Mouse (Mus musculus): Measurements from ENCODE around the gene Mrps11.

Gene Mrps11

DNA sequence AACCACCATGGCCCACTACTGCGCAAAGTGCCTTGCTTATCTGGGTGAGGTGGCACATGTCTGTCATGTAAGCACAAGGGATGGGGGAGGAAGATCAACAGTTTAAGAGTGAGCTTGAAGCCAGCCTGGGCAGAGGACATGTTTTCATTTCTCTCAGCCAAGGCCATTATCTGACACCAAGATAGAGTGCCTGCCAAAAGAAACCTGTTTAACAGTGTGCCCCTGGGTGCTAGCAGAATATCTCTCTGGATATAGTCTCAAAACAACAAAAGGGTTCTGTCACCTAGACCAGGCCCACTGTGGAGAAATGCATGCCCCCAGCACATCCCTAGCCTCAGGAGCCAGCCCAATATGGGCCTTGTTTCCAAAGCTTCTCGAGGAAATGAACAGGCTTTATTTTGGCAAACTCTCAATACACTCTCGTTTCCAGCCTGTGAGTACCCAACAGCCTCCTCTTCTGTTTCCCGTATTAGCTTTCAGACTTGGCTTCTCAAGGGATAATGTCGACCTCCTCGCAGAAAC is 11.7 kb downstream of the Mrps11 start:
- no peak for DNase-seq

DNA sequence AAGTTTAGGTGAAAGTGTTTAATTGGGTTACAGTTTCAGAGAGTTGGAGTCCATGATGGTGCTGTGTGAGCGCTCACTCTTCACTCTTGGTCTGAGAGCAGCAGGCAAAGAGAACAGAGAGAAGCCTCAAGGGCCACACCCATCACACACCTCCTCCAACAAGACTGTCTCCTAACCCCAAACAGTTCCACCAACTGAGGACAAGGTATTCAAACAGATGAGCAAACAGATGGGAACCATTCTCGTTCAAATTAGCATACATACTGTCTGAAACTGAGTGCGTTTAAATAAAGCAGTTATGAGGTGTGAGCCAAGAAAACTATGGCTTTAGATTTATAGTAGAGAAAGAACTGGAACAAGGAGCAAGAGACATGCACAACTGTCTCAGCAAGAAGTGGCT is 13.7 kb downstream of the Mrps11 start:
- DNase-seq, result no peak

DNA sequence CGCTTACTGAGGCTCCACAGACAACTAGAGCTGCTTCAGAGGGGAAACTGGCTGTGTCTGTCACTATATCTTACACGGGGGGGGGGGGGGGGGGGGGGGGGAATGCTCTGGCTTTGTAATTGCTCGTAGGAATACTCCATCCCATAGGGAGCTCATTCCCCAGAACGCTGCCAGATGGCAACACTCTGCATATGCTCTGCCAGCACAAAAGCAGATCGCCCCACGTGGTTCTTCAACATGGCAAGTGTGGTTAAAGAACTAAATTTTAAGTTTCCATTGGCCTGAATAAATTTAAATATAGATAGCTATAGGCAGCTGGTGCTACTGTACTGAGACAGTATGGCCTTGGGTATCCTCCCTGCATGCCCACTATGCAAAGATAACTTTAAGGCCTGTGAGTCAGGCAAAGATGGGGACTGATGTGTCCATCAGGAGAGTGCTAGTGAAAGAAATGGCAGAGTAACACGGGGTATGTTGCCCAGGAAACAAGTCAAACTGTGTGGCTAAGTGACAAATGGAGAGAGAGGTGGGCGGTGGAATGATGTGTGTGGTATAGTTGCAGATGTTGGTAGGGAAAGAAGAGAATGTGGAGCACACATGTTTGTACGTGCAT is 15.0 kb downstream of the Mrps11 start:
- peak; percentile 79 for DNase-seq

DNA sequence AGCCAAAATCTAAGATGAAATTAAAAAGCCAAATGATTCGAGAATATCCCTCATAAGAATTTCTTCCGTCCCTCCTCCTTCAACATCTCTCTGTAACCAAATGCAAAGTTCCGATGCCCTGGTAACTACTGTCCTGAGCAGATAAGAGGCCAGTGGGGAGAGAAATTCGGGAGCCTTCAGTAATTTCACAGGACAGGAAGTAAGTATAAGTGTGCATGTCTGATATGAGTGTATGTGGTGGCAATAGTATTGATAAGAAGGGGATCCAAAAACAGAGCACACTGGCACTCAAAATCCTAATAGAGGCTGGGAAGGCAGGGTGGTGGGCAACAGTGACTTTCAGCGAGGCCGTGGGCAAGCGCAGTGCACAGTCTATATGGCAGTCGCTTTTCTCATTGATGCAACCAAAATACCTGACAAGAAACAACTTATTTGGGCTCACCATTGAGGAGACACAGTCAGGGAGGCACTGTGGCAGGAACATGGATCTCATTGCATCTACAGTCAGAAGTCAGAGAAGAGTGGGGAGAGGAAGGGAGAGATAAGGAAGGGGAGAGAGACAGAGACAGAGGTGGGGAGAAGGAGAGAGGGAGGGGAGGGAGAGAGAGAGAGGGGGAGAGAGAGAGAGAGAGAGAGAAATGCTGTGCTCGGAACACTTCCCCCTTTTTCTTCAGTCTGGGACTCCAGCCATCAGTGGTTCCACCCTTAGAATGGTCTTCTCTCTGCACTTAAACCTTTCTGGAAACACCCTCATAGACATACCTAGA is 17.0 kb downstream of the Mrps11 start:
- no peak for DNase-seq

- no peak for DNase-seq
Observed at GRCm38 (mm10) chr7:78803841-78804240, 20.9 kb downstream of the Mrps11 start.

GRCm38 (mm10) chr7:78807192-78807591 is 24.3 kb downstream of the Mrps11 start:
- DNase-seq, result no peak

- no peak for DNase-seq
Observed at GRCm38 (mm10) chr7:78813791-78814190, 30.9 kb downstream of the Mrps11 start.

DNA sequence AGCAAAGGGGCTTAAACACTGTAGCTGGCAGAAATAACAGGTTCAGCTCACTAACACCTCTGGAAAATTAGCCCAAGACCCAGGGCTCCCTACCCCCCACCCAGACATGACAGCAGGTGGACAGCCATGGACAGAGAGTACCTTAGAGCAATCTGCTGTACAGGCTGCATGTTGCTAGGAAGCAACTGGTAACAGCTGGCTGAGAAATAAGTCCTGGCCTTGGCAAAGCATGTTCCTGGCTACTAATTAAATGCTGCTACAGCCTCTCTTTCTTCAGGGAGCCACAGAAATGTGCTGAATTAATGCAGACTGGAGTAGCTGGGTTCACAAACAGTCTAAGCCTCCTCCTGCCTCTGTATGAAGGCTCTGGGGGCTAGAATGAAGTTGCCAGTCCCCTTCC is 31.8 kb downstream of the Mrps11 start:
- no peak for DNase-seq

DNA sequence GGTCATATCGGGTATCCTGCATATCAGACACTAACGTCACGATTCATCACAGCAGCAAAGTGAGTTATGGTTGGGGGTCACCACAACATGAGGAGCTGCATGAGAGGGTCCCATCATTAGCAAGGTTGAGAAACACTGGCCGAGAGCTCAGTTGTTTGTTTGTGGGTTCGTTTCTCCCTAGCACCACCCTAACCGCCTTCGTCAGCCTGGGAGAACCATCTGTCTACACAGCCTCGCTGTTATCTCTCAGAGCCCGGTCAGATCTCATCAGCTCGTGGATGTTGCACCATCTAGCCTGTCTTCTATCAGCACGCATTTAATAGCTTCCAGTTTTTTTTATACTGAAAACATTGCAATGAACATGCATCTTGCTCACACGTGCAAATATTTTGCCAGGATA is 35.4 kb downstream of the Mrps11 start:
- no peak for DNase-seq

- DNase-seq, result peak; percentile 5
Observed at GRCm38 (mm10) chr7:78826682-78827385, 43.9 kb downstream of the Mrps11 start.

DNA sequence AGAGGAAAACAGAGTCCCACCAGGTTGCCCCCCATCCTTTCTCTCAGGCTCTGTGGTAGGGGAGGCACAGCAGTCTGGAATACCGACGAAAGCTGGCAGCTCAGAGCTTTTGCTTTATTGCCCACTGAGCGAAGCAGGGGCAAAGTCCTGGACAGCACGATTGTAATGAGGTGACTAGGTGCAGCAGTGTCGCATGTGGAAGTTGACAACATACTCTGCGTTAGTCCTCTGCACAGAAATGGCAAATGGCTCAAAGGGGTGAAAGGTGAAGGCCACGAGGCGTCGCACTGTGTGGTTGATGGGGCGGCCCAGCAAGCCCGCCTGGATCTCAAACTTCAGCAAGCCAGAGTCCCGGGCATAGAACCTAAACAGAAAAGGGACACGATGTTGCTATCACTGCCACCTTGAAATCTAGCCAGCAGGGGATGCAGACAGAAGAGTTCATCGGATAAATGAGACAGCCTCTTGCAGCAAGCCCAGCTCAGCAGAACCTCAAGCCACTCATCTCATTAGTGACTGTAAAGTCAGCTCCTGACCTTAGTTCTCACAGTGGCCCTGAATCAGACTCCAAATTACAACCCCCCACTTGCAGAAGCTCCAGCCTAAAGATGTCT is 44.9 kb downstream of the Mrps11 start:
- no peak for DNase-seq

- DNase-seq, result no peak
Observed at GRCm38 (mm10) chr7:78835656-78836055, 52.7 kb downstream of the Mrps11 start.

DNA sequence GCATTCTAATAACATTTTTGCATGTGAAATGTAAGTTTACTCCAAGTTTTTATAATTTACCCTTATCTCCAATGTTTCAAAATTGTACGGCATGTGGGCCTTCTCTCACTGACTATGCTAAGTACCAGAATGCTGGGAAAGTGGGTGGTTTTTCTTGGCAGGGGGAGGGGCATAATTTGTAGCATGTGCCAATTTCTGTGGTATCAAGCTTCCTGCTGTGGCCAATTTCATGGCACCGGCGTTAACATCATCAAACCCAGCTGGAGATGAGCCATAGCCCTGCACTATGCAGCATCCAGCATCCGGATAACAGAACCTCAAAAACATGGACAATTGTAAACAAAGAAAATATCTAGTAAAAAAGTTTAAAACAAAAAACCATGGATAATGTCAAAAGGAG is 54.3 kb downstream of the Mrps11 start:
- no peak for DNase-seq

- DNase-seq, result no peak
Observed at GRCm38 (mm10) chr7:78841601-78842000, 58.7 kb downstream of the Mrps11 start.

Data from right cerebral cortex, postnatal 4 days (tissue).